Mouse (Mus musculus) hindbrain, embryonic 10.5 days (tissue): Measurements from ENCODE around the gene Fhl3. TPM values are rescaled to one million over a fixed set of nuclear protein-coding genes. Genes with fewer than 3 reads are reported as not detected.

ENCODE experiments used
- microRNA counts: library from miRNA; unstranded; fragments of <30 nt; microRNA quantifications from one replicate; lab custom pipeline; 2017
- polyA plus RNA-seq: library from polyadenylated mRNA; unstranded; fragments of >200 nt; fragmentation: Nextera tagmentation; extraction: Ambion mirVana; gene quantifications from 2 replicates; pipeline ENCODE4 v1.2.1, GENCODE M21; 2016

Gene Fhl3
- polyA plus RNA-seq, 1 experiment from 2014 or later: 5.7 TPM

MicroRNA genes within 50 kb of the gene (microRNA counts, 519-probe panel; counts per million panel counts)
- microRNA mmu-miR-697 (lab: Ali Mortazavi, UCI): 1,255 counts per million, percentile 77 among the panel's probes with 10 or more counts
- microRNA mmu-miR-698 (lab: Ali Mortazavi, UCI): 1,255 counts per million, percentile 77 among the panel's probes with 10 or more counts

Other genes starting within 250 kb of the Fhl3 start
- gene 3100002H09Rik, start 89.9 kb upstream of the Fhl3 start, polyA plus RNA-seq: 0.25 TPM in 1 of 2 replicates, not detected in the other
- 5.2 and 12.9 TPM in 2 replicates for gene Pou3f1, start 43.9 kb upstream of the Fhl3 start, polyA plus RNA-seq
- 62.8 and 62.9 TPM in 2 replicates for gene Utp11, start 7.1 kb upstream of the Fhl3 start, polyA plus RNA-seq
- 221 and 243 TPM in 2 replicates for gene Sf3a3, start 14.1 kb downstream of the Fhl3 start, polyA plus RNA-seq
- 24.2 and 26.8 TPM in 2 replicates for gene Inpp5b, start 41.1 kb downstream of the Fhl3 start, polyA plus RNA-seq
- 19.0 and 20.4 TPM in 2 replicates for gene Mtf1, start 101.4 kb downstream of the Fhl3 start, polyA plus RNA-seq
- 38.3 and 48.2 TPM in 2 replicates for gene Yrdc, start 150.0 kb downstream of the Fhl3 start, polyA plus RNA-seq
- gene 1110065P20Rik, start 150.5 kb downstream of the Fhl3 start, polyA plus RNA-seq: 47.9 and 61.7 TPM in 2 replicates
- 3.7 and 8.8 TPM in 2 replicates for gene Maneal, start 161.5 kb downstream of the Fhl3 start, polyA plus RNA-seq
- 3.8 and 7.6 TPM in 2 replicates for gene Epha10, start 180.2 kb downstream of the Fhl3 start, polyA plus RNA-seq
- 13.3 and 18.0 TPM in 2 replicates for gene 9930104L06Rik, start 236.3 kb downstream of the Fhl3 start, polyA plus RNA-seq
- gene Cdca8, start 238.6 kb downstream of the Fhl3 start, polyA plus RNA-seq: 224 and 253 TPM in 2 replicates